8 mouse cellular contexts compared by ENCODE assay signal in the genomic region with DNA sequence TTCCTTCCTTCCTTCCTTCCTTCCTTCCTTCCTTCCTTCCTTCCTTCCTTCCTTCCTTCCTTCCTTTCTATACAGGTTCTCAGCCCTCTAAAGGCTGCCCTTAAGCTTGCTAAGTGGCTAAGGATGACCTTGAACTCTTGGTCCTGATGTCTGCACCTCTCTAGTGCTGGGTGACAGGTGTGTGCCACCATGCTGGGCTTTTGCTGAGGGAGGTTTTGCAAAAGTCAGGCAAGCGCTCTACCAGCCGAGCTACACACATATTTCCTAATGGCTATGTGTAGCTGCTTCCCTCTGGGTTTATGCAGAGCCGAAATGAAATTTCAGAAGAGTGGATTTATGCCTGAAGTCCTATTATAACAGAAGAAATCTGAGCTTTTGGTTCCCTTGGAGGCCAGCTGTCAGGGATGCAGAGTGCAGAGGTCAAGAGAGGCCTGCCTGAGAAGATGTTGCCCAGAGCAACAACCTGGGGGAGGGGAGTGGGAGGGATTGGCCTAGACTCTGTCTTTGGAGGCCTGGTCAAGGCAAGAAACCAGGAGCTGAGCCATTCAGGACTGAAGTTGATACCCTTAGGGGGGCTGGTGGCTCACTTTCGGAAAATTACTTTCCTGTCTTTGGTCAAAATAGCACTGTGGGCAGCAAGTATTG. TPM values are rescaled to one million over a fixed set of nuclear protein-coding genes. Genes with fewer than 3 reads are reported as not detected.
DNase-seq lines count a peak whose midpoint lies in the region; ATAC-seq and TF ChIP-seq lines count a peak whose summit lies in the region.

No protein-coding gene starts in this region.

- H3K9ac ChIP-seq in heart, adult 2 months (ENCODE audit: low read depth, low read length): no peak overlapping the region
- no peak overlapping the region; the same call in 1 of the 2 replicates for H3K9ac ChIP-seq in stomach, embryonic 14.5 days (replicated peaks; ENCODE audit: low read depth, low read length)

- no peak for ATAC-seq in stomach, embryonic 14.5 days (ENCODE audit: insufficient number of reproducible peaks, insufficient read depth, low FRiP score, low read depth)

- H3K79me2 ChIP-seq in heart, adult 2 months (replicated peaks; ENCODE audit: control insufficient read depth, insufficient read depth, low read length): no peaks in the 10 kb centered on the region

- no peak overlapping the region for H3K4me3 ChIP-seq in heart, adult 2 months
- H3K4me3 ChIP-seq in limb, embryonic 10.5 days: 0 out of 2 replicates have a peak overlapping the region, but pooled peaks have one; percentile 24
- no peak overlapping the region for H3K4me3 ChIP-seq in stomach, embryonic 14.5 days (ENCODE audit: low read depth, low read length)

- no peaks in the 10 kb centered on the region for H3K9me3 ChIP-seq in limb, embryonic 10.5 days (replicated peaks)
- no peaks in the 10 kb centered on the region for H3K9me3 ChIP-seq in stomach, embryonic 14.5 days (ENCODE audit: control insufficient read depth, low read depth, low read length)

- H3K4me1 ChIP-seq in heart, adult 2 months (ENCODE audit: control insufficient read depth, insufficient read depth, low read length): peaks cover 13% of the 10 kb centered on the region
- H3K4me1 ChIP-seq in limb, embryonic 10.5 days: peaks cover 92% of the 10 kb centered on the region
- peaks cover 40% of the 10 kb centered on the region for H3K4me1 ChIP-seq in stomach, embryonic 14.5 days (ENCODE audit: control insufficient read depth, insufficient read depth, low read length)

- peaks cover 2% of the 10 kb centered on the region; the same call in 1 of the 2 replicates for H3K36me3 ChIP-seq in heart, adult 2 months (ENCODE audit: control insufficient read depth, insufficient read depth, low read length)
- no peaks in the 10 kb centered on the region for H3K36me3 ChIP-seq in limb, embryonic 10.5 days
- no peaks in the 10 kb centered on the region for H3K36me3 ChIP-seq in stomach, embryonic 14.5 days (ENCODE audit: control insufficient read depth, insufficient read depth, low read length)

- no peak overlapping the region for H3K4me2 ChIP-seq in stomach, embryonic 14.5 days (replicated peaks; ENCODE audit: low read depth, low read length)

- WGBS in heart, adult 2 months: 84% methylated on average over 4 of the region's 4 CpGs
- WGBS in limb, embryonic 10.5 days: 32% methylated on average over 4 of the region's 4 CpGs
- WGBS in stomach, embryonic 14.5 days: 44% methylated on average over 4 of the region's 4 CpGs

- no peak for TF ChIP-seq POLR2A in heart, adult 2 months (IDR thresholded peaks at IDR 0.05; ENCODE audit: insufficient read depth, low read depth, low read length)

- DNase-seq in 3T3-L1 (ENCODE audit: low read depth, low spot score) (peak; percentile 60), NIH3T3 (ENCODE audit: low read depth) (peak; percentile 64)
- peak; percentile 57 to 58 for DNase-seq in heart, adult 2 months
- peak; percentile 82 for DNase-seq in limb, embryonic 10.5 days (ENCODE audit: low spot score)
- DNase-seq in right cerebral cortex, postnatal 36 days (ENCODE audit: low spot score in 2 of 2): no peak
- DNase-seq in urinary bladder, postnatal 25 days (ENCODE audit: low spot score): no peak
- DNase-seq in left cerebral cortex, postnatal 36 days (ENCODE audit: low spot score in 2 of 2): no peak

- H3K27ac ChIP-seq in heart, adult 2 months: peak overlapping the region; percentile 59
- peak overlapping the region; percentile 96 for H3K27ac ChIP-seq in limb, embryonic 10.5 days
- peak overlapping the region; percentile 90 for H3K27ac ChIP-seq in stomach, embryonic 14.5 days (ENCODE audit: low read length)

- no peak for TF ChIP-seq CTCF in heart, adult 2 months (IDR thresholded peaks at IDR 0.05)

- intact Hi-C loops in heart, adult 2 months (cut with DNase I): no loop called here
- intact Hi-C loops in left cerebral cortex, postnatal 36 days (cut with DNase I): no loop called here

- H3K27me3 ChIP-seq in heart, adult 2 months (ENCODE audit: control insufficient read depth, insufficient read depth, low read length): no peaks in the 10 kb centered on the region
- H3K27me3 ChIP-seq in limb, embryonic 10.5 days (ENCODE audit: low read depth, poor library complexity, severe bottlenecking): no peaks in the 10 kb centered on the region
- H3K27me3 ChIP-seq in stomach, embryonic 14.5 days (ENCODE audit: control insufficient read depth, insufficient read depth, low read length): no peaks in the 10 kb centered on the region

- TF ChIP-seq EP300 in heart, adult 2 months (IDR thresholded peaks at IDR 0.05; ENCODE audit: insufficient read depth, low read depth, low read length): no peak

RNA-seq across cellular contexts. Expression of a gene that starts 24.1 kb away (rescaled TPM):
- total RNA-seq in heart, adult 2 months (2021): 10 to 100 TPM; 38.5 to 43.9 TPM
- 51.0 and 75.1 TPM in 2 replicates for polyA plus RNA-seq in heart, adult 2 months (2012; rRNA removed)
- polyA plus RNA-seq in limb, embryonic 10.5 days (2016; fragmentation: Nextera tagmentation; extraction: Ambion mirVana): 157 and 188 TPM in 2 replicates
- polyA plus RNA-seq in stomach, embryonic 14.5 days (2014; fragmentation: Nextera tagmentation; extraction: Ambion mirVana): 233 and 235 TPM in 2 replicates
- 100 to 1,000 TPM in 1 of 2 experiments, 10 to 100 TPM in 1; 95.9 to 119 TPM for total RNA-seq in left cerebral cortex, postnatal 36 days (2021)

Comparison
In these comparisons a context has a peak if more than half of its experiments do, and no peak if none do; other contexts are left out.
1. DNase-seq: peak in 3T3-L1 (single experiment), NIH3T3 (single experiment), heart, adult 2 months (2 of 2) and limb, embryonic 10.5 days (single experiment); none in right cerebral cortex, postnatal 36 days (0 of 2), urinary bladder, postnatal 25 days (single experiment) and left cerebral cortex, postnatal 36 days (0 of 2).
2. Peak in every context shown above with its lines, with median percentiles within 50 percentile points of each other: H3K27ac ChIP-seq.